Mouse (Mus musculus) C2C12 (cell line): ENCODE measurements around the gene Bank1. TPM values are rescaled to one million over a fixed set of nuclear protein-coding genes. Genes with fewer than 3 reads are reported as not detected.
"Not testable (repeated sequence)": the region's sequence is repeated elsewhere in the genome, so short reads cannot be mapped to it uniquely, and the experiment has no call there.

Source experiments
- H3K27me3 ChIP-seq: one replicate; pipeline ENCODE4 v1.6.1; 2011; ENCODE audit not compliant: control insufficient read depth, insufficient read depth, insufficient read length
- H3K36me3 ChIP-seq: one replicate; pipeline ENCODE4 v1.6.1; 2011; ENCODE audit not compliant: control insufficient read depth, insufficient read depth
- H3K4me3 ChIP-seq: one replicate; pipeline ENCODE4 v1.5.1; 2011; ENCODE audit warnings: mild to moderate bottlenecking, control low read depth; ENCODE audit not compliant: poor library complexity, insufficient read depth, severe bottlenecking
- H3K79me2 ChIP-seq: one replicate; pipeline ENCODE4 v1.6.1; 2011; ENCODE audit not compliant: control insufficient read depth, insufficient read depth
- H3K79me3 ChIP-seq: one replicate; pipeline ENCODE4 v1.6.1; 2011; ENCODE audit warnings: low read depth, control low read depth
- H3ac ChIP-seq: one replicate; pipeline ENCODE3; 2011; ENCODE audit warnings: low read depth; ENCODE audit not compliant: control insufficient read depth, insufficient read length
- CEBPB ChIP-seq: IDR thresholded peaks from one replicate; pipeline ENCODE4 v1.6.1; 2011; ENCODE audit warnings: low read depth, mild to moderate bottlenecking, control low read depth, moderate library complexity
- CTCF ChIP-seq: IDR thresholded peaks from one replicate; pipeline ENCODE4 v1.5.1; 2011; ENCODE audit not compliant: control insufficient read depth, insufficient read depth, insufficient read length
- FOSL1 ChIP-seq: IDR thresholded peaks from one replicate; pipeline ENCODE4 v1.8.0; 2011; ENCODE audit warnings: mild to moderate bottlenecking, low read length; ENCODE audit not compliant: poor library complexity, insufficient read depth, severe bottlenecking
- MAX ChIP-seq: IDR thresholded peaks from one replicate; pipeline ENCODE4 v1.6.1; 2011; ENCODE audit warnings: mild to moderate bottlenecking, control low read depth
- MYOD1 ChIP-seq: IDR thresholded peaks from one replicate; pipeline ENCODE4 v1.6.1; 2011; ENCODE audit warnings: low read depth; ENCODE audit not compliant: control insufficient read depth, insufficient read length
- MYOG ChIP-seq: IDR thresholded peaks from one replicate; pipeline ENCODE4 v1.6.1; 2011; ENCODE audit not compliant: control insufficient read depth, insufficient read length; ENCODE audit errors: extremely low read depth
- USF1 ChIP-seq: IDR thresholded peaks from one replicate; pipeline ENCODE4 v1.6.1; 2011; ENCODE audit warnings: low read depth, mild to moderate bottlenecking, control low read depth, moderate library complexity
- polyA plus RNA-seq: library from polyadenylated mRNA; unstranded; fragments of >200 nt; fragmentation: generic; extraction: Trizol; gene quantifications from one replicate; pipeline ENCODE4 v1.2.1, GENCODE M21; 2012; ENCODE audit warnings: missing spikeins

The Bank1 gene
- polyA plus RNA-seq, 1 experiment, result not detected

DNA sequence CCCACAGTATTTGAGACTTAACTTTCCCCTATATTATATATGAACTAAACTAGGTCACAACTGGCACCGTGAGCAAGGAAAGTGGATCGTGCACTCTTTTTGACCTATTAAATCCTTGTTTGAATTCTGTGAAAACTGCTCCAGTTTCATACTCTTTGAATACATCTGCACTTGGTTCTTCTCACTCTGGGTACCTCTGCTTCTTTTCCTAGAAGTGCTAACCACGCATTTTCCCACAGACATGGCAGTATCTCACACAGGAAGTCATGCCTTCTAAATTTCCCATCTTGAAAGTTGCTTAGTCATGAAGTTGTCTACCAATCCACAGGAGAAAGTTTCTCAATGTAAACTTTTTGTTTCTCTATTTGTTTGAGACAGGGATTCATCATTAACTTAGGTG, 3.9 kb downstream of the Bank1 start:
- TF ChIP-seq MAX (no peak), MYOD1 (no peak), USF1 (no peak), CTCF (no peak), CEBPB (no peak), MYOG (no peak), FOSL1 (no peak)
- Histone ChIP-seq H3ac (no peak overlapping the region), H3K27me3 (no peaks in the 10 kb centered on the region), H3K36me3 (no peaks in the 10 kb centered on the region), H3K4me3 (no peak overlapping the region), H3K79me3 (no peaks in the 10 kb centered on the region), H3K79me2 (no peaks in the 10 kb centered on the region)

DNA sequence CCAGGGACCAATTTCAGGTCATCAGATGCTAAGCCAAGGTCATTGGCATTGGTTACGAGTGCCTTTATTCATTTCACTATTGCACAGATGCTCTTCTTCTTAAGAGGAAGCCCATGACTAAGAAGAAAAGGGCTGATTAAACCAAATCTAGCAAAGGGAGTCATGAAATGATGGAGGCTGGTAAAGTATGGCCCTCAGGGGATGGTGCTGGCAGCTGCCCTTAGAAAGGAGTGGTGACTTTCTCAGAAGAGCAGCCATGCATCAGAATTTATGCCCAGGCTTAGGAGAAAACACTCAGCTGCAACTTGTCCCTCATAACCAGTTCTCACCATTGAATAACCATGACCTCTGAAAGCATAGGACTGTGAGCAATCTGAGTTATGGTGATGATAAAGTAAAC, 17.4 kb downstream of the Bank1 start:
- Histone ChIP-seq H3K27me3 (no peaks in the 10 kb centered on the region), H3K4me3 (no peak overlapping the region), H3K79me3 (no peaks in the 10 kb centered on the region), H3K79me2 (no peaks in the 10 kb centered on the region), H3ac (no peak overlapping the region), H3K36me3 (no peaks in the 10 kb centered on the region)
- TF ChIP-seq FOSL1 (no peak), MYOG (no peak), MAX (no peak), CTCF (no peak)

DNA sequence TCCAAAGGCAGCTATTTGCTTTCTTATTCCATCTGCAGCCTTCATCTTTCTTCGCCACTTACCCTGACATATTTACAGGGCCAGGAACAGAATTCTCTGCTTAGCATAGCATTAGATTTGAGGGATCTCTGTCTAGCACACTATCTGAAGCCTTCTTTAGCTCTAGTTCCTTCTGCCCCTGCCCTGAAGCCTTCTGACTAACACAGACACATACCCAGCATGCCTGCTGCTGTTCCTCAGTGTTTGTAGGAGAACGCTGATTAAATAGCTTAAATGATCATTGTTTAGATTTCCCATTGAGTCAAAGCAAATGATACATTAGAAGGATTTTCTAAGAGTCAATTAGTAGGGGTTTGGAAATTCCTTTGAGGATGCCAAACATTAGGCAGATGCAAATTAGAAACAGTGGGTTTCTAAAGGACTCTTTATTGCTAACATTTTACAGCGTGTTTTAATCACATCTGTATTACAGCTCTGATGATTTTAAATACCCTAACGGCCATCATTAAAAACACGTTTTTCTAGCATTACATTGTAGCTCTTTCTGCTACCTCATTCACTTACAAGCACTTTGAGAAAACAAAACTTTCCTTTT, 19.2 kb downstream of the Bank1 start:
- H3K36me3 ChIP-seq, result no peaks in the 10 kb centered on the region
- no peaks in the 10 kb centered on the region for H3K79me2 ChIP-seq
- TF ChIP-seq USF1 (no peak), CEBPB (no peak), MYOD1 (no peak), MYOG (no peak), MAX (no peak), FOSL1 (no peak), CTCF (no peak)
- H3K79me3 ChIP-seq, result no peaks in the 10 kb centered on the region
- H3K27me3 ChIP-seq, result no peaks in the 10 kb centered on the region
- H3ac ChIP-seq, result no peak overlapping the region
- H3K4me3 ChIP-seq, result no peak overlapping the region

DNA sequence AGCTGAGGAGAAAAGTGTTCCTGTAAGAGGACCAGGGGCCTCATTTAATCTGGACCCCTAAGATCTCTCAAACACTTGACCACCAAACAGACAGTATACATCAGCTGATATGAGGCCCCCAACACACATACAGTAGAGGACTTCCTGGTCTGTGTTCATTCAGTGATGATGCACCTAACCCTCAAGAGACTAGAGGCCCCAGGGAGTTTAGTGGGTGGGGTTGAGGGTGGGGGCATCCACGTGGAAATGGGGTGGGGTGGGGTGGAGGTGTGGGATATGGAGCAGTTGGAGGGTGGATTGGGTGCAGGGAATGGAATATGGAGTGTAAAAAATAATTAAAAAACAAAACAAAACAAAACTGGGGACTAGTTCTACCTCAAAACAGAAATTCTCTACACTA, 23.3 kb downstream of the Bank1 start:
- H3ac ChIP-seq, result no peak overlapping the region
- no peaks in the 10 kb centered on the region for H3K79me2 ChIP-seq
- H3K36me3 ChIP-seq, result no peaks in the 10 kb centered on the region
- H3K4me3 ChIP-seq, result no peak overlapping the region
- no peaks in the 10 kb centered on the region for H3K79me3 ChIP-seq
- H3K27me3 ChIP-seq, result no peaks in the 10 kb centered on the region
- no peak for TF ChIP-seq MYOG
- no peak for TF ChIP-seq CTCF

DNA sequence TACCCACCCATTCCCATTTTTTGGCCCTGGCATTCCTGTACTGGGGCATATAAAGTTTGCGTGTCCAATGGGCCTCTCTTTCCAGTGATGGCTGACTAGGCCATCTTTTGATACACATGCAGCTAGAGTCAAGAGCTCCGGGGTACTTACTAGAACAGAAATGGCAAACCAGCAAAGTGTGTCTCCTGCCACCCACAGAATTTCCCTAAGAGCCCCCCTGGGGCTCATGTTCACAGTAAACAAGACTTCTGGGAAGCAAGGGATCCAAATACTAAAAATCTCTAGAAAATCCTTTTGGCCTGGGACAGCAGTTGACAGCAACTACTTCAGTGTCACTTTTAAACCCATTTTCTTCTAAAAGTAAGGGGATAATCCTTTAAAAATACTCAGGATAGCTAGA, 25.1 kb downstream of the Bank1 start:
- H3K4me3 ChIP-seq, H3ac ChIP-seq, H3K79me3 ChIP-seq, H3K79me2 ChIP-seq, H3K36me3 ChIP-seq, H3K27me3 ChIP-seq: not testable (repeated sequence)

DNA sequence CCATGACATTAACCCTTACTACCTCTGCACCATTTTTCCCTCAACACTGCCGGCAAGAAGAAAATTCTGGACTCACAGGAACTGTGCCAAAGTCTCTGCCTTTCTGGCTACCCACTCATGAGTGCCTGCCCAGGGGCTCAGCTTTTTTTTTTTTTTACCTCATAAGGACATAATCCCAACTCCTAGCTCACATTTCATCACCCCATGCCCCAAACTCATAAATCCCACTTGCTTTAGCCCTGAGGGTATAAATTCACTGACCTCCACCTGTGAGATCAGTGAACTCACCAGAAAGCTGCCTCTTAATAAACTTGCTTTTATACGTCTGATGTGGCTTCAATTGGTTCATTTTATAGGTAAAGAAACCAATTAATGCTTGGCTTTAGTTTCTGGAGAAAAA, 28.5 kb downstream of the Bank1 start:
- Histone ChIP-seq H3ac (no peak overlapping the region), H3K4me3 (no peak overlapping the region), H3K79me3 (no peaks in the 10 kb centered on the region), H3K79me2 (no peaks in the 10 kb centered on the region), H3K36me3 (no peaks in the 10 kb centered on the region), H3K27me3 (no peaks in the 10 kb centered on the region)
- TF ChIP-seq MYOD1 (no peak), USF1 (no peak), FOSL1 (no peak), CTCF (no peak), CEBPB (no peak), MYOG (no peak), MAX (no peak)

DNA sequence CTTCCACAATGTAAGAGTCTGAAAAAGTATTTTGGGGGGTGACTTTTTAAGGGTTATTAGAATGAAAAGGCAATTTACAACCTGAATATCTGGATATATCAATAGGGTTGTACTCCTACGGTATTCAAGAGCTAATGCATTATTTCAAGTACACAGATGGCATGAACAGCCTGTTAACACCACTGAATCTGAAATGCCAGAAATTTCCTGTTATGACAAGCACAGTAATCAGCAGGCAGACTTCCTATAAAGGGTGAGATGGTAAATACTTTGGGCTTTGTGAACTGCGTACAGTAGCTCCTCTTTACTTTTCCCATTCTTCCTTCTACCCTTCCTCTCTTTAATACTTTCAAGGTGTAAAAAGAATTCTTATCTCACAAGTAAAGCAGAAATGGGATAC, 30.6 kb downstream of the Bank1 start:
- no peaks in the 10 kb centered on the region for H3K27me3 ChIP-seq
- no peaks in the 10 kb centered on the region for H3K79me3 ChIP-seq
- H3K79me2 ChIP-seq, result no peaks in the 10 kb centered on the region
- H3K4me3 ChIP-seq, result no peak overlapping the region
- H3ac ChIP-seq, result no peak overlapping the region
- no peaks in the 10 kb centered on the region for H3K36me3 ChIP-seq
- no peak for TF ChIP-seq USF1
